Mouse (Mus musculus) neural tube, embryonic 15.5 days (tissue): ENCODE measurements around the gene Emc8. TPM values are rescaled to one million over a fixed set of nuclear protein-coding genes. Genes with fewer than 3 reads are reported as not detected.

Experiments
- ATAC-seq: fragments of 200-750 bp; cut with Nextera tagmentation; 2 replicates; pipeline ENCODE4 v1.8.0; 2017; ENCODE audit warnings: mild to moderate bottlenecking, moderate TSS enrichment, moderate library complexity; ENCODE audit not compliant: low FRiP score
- H3K27ac ChIP-seq: fragments of 300-500 bp; sonication (generic); replicated peaks from 2 replicates; pipeline ENCODE4 v1.5.1; 2015; ENCODE audit warnings: mild to moderate bottlenecking, inconsistent platforms
- H3K27me3 ChIP-seq: fragments of 300-500 bp; sonication (generic); replicated peaks from 2 replicates; pipeline ENCODE4 v1.6.1; 2015; ENCODE audit warnings: inconsistent platforms
- H3K36me3 ChIP-seq: fragments of 300-500 bp; sonication (generic); 2 replicates; pipeline ENCODE4 v1.6.1; 2015; ENCODE audit warnings: inconsistent platforms
- H3K4me1 ChIP-seq: fragments of 300-500 bp; sonication (generic); 2 replicates; pipeline ENCODE4 v1.6.1; 2015; ENCODE audit warnings: inconsistent platforms
- H3K4me2 ChIP-seq: fragments of 300-500 bp; sonication (generic); 2 replicates; pipeline ENCODE4 v1.6.1; 2015; ENCODE audit warnings: inconsistent platforms, mild to moderate bottlenecking, moderate library complexity
- H3K4me3 ChIP-seq: fragments of 300-500 bp; sonication (generic); replicated peaks from 2 replicates; pipeline ENCODE4 v1.5.1; 2015; ENCODE audit warnings: mild to moderate bottlenecking, inconsistent platforms
- H3K9ac ChIP-seq: fragments of 300-500 bp; sonication (generic); replicated peaks from 2 replicates; pipeline ENCODE4 v1.6.1; 2015; ENCODE audit warnings: mild to moderate bottlenecking, inconsistent platforms
- H3K9me3 ChIP-seq: fragments of 300-500 bp; sonication (generic); replicated peaks from 2 replicates; pipeline ENCODE4 v1.6.1; 2016; ENCODE audit warnings: inconsistent platforms
- WGBS: fragments of 180-500 bp; shearing (Covaris S2); methylation state at CpG from one replicate; pipeline ENCODE4 v1.1.7; 2015; ENCODE audit warnings: mixed read lengths; 5-methylcytosine and 5-hydroxymethylcytosine counted together
- polyA plus RNA-seq: library from polyadenylated mRNA; unstranded; fragments of >200 nt; fragmentation: Nextera tagmentation; extraction: Ambion mirVana; gene quantifications from 2 replicates; pipeline ENCODE4 v1.2.1, GENCODE M21; 2015

The Emc8 gene
- 108 and 143 TPM in 2 replicates for polyA plus RNA-seq

DNA sequence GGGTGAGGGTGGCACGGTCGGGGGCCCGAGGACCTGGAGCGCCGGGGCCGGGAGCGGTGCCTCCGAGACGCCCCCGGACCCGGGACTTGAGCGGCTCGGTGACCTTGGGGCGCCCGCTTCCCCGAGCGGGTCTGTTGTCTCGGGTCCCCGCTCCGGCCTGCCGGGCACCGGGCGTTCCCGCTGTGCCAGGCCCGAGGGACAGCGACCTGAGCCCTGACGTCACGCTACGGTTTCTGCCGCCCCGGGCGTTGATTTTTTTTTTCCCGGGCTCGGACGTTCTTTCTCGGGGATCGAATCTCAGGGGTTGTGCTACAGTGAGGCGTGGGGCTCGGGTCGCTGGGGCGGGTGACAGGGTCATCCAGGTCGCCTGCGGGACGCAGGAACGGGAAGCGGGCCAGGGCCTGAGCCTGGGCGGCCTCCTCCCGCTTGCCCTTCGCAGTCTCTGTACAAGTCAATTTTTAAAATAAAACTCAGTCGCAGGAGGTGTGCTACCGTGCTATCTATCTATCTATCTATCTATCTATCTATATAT lies at the start of gene Emc8:
Gene Emc8, minus strand, starts transcription at position 200 of the 532 bp plus-strand sequence.
- Histone ChIP-seq H3K27ac (peak within 1 kb of the TSS; percentile 89), H3K4me2 (peak within 1 kb of the TSS; percentile 84), H3K9ac (peak within 1 kb of the TSS; percentile 89), H3K27me3 (no peaks in the 10 kb centered on the region), H3K9me3 (no peaks in the 10 kb centered on the region), H3K36me3 (peaks cover 35% of the 10 kb centered on the region), H3K4me1 (peaks cover 70% of the 10 kb centered on the region), H3K4me3 (peak within 1 kb of the TSS; percentile 76)
- 0 out of 2 replicates have a peak, but pooled peaks have one; percentile 0 for ATAC-seq
- under 1% methylated on average over 41 of the region's 51 CpGs for WGBS

GRCm38 (mm10) chr8:120715996-120716680 lies 47.8 kb upstream of the Emc8 start:
- no peak for ATAC-seq
- Histone ChIP-seq H3K4me3 (no peak overlapping the region), H3K9me3 (no peaks in the 10 kb centered on the region), H3K27me3 (no peaks in the 10 kb centered on the region), H3K4me1 (no peaks in the 10 kb centered on the region), H3K36me3 (no peaks in the 10 kb centered on the region), H3K27ac (no peak overlapping the region), H3K4me2 (no peak overlapping the region), H3K9ac (no peak overlapping the region)
- WGBS, result 83% methylated on average over 15 of the region's 15 CpGs

DNA sequence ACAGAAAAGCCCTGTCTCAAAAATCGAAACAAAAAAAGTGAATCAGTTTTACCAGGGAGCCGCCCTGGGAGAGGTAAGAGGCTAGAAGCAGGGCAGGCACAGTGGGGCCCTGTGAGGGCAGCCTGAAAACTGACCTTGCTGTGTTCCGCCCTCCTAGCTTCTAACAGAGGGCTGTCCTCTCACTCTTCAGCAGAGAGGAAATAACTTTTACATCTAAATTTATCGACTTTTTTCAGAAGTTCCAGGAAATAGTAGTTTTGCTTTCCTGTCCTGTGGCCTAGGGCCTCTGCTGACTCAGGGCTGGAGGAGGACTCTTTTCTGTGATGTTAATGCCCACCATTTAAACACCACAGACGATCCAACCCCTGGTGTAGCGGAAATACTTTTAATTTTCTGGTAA lies 46.8 kb upstream of the Emc8 start:
- no peaks in the 10 kb centered on the region for H3K27me3 ChIP-seq
- H3K27ac ChIP-seq, result no peak overlapping the region
- no peak overlapping the region for H3K4me3 ChIP-seq
- H3K9me3 ChIP-seq, result no peaks in the 10 kb centered on the region
- H3K4me2 ChIP-seq, result no peak overlapping the region
- H3K36me3 ChIP-seq, result no peaks in the 10 kb centered on the region
- H3K9ac ChIP-seq, result no peak overlapping the region
- WGBS, result 82% methylated on average over 6 of the region's 6 CpGs
- H3K4me1 ChIP-seq, result no peaks in the 10 kb centered on the region
- no peak for ATAC-seq

DNA sequence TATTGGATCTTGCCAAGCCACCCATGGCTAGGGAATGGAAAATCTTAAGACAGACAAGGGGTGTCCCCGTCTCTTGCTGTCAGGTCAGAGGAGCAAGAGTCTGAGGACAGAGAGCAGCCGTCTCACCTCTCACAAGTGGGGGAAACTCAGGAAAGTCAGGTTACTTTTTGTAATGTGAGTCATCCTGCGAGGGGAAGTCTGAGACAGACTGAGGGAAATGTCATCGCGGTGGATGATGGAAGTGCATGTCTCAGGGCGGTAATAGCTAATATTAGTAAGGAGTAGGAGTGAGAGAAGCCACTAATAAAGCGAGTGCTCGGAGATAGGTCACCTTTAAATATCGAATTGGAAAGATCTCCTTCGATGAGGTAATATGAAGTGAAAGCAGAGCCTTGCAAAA lies 40.8 kb upstream of the Emc8 start:
- no peaks in the 10 kb centered on the region for H3K36me3 ChIP-seq
- 82% methylated on average over 10 of the region's 10 CpGs for WGBS
- H3K4me3 ChIP-seq, result no peak overlapping the region
- H3K27ac ChIP-seq, result no peak overlapping the region
- H3K4me1 ChIP-seq, result no peaks in the 10 kb centered on the region
- H3K9ac ChIP-seq, result no peak overlapping the region
- no peak overlapping the region for H3K4me2 ChIP-seq
- H3K27me3 ChIP-seq, result no peaks in the 10 kb centered on the region; the same call in 1 of the 2 replicates
- no peaks in the 10 kb centered on the region for H3K9me3 ChIP-seq
- ATAC-seq, result no peak

- no peaks in the 10 kb centered on the region for H3K9me3 ChIP-seq
- H3K4me1 ChIP-seq, result no peaks in the 10 kb centered on the region
- no peaks in the 10 kb centered on the region; the same call in 1 of the 2 replicates for H3K27me3 ChIP-seq
- no peak overlapping the region for H3K4me2 ChIP-seq
- no peaks in the 10 kb centered on the region for H3K36me3 ChIP-seq
- H3K9ac ChIP-seq, result no peak overlapping the region
- H3K27ac ChIP-seq, result no peak overlapping the region
- 81% methylated on average over 3 of the region's 3 CpGs for WGBS
- no peak overlapping the region for H3K4me3 ChIP-seq
- no peak for ATAC-seq
Measured at GRCm38 (mm10) chr8:120706193-120706592, 37.8 kb upstream of the Emc8 start.

DNA sequence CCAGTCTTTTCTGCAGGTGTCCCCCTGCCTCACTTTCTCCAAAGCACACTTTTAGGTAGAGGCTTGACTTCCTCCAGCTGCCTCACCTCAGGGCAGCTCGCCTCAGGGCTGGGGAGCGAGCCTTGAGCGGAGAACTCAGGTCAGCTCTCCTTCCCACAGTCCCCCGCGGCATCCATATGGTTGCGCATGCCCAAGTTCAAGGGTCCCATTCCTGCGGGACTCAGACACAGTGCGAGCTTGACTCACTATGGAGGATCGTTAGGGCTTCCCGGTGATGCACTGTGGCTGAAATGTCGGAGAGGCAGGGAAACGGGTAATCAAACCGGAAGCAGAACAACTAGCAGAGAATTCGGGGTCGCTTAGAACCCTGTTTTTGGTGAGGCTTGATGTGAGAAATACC lies 36.8 kb upstream of the Emc8 start:
- no peaks in the 10 kb centered on the region for H3K9me3 ChIP-seq
- no peak for ATAC-seq
- no peaks in the 10 kb centered on the region for H3K36me3 ChIP-seq
- H3K9ac ChIP-seq, result no peak overlapping the region
- H3K27me3 ChIP-seq, result no peaks in the 10 kb centered on the region; the same call in 1 of the 2 replicates
- H3K4me3 ChIP-seq, result no peak overlapping the region
- no peak overlapping the region for H3K27ac ChIP-seq
- no peaks in the 10 kb centered on the region for H3K4me1 ChIP-seq
- 72% methylated on average over 15 of the region's 15 CpGs for WGBS
- no peak overlapping the region for H3K4me2 ChIP-seq

DNA sequence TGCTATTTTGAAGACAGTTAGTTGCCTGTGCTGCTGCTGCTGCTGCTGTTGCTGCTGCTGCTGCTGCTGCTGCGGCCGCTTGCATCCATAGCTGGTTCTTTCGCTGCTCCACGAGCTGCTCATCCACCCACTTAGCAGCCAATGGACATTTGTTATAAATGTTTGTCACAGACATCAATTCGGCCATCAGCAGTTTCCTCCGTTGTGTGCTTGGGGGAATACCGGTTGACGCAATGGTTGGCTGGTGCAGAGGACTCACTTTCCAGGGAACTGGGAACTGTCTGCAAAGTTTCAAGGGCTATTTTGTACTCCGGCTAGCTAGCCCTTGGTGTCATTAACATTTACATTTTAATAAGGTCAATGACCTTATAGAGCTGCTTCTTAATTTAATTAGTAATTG lies 35.8 kb upstream of the Emc8 start:
- ATAC-seq, result no peak
- no peak overlapping the region for H3K27ac ChIP-seq
- H3K4me2 ChIP-seq, result no peak overlapping the region
- WGBS, result 22% methylated on average over 9 of the region's 9 CpGs
- H3K9me3 ChIP-seq, result no peaks in the 10 kb centered on the region
- H3K4me3 ChIP-seq, result no peak overlapping the region
- no peak overlapping the region for H3K9ac ChIP-seq
- H3K27me3 ChIP-seq, result no peaks in the 10 kb centered on the region; the same call in 1 of the 2 replicates
- no peaks in the 10 kb centered on the region for H3K36me3 ChIP-seq
- H3K4me1 ChIP-seq, result no peaks in the 10 kb centered on the region

- H3K9me3 ChIP-seq, result no peaks in the 10 kb centered on the region
- no peak overlapping the region for H3K27ac ChIP-seq
- H3K36me3 ChIP-seq, result no peaks in the 10 kb centered on the region
- no peaks in the 10 kb centered on the region for H3K4me1 ChIP-seq
- H3K4me2 ChIP-seq, result no peak overlapping the region
- 65% methylated on average over 19 of the region's 19 CpGs for WGBS
- H3K27me3 ChIP-seq, result no peaks in the 10 kb centered on the region; the same call in 1 of the 2 replicates
- H3K9ac ChIP-seq, result no peak overlapping the region
- H3K4me3 ChIP-seq, result no peak overlapping the region
- no peak for ATAC-seq
Measured at GRCm38 (mm10) chr8:120701758-120702465, 33.5 kb upstream of the Emc8 start.

DNA sequence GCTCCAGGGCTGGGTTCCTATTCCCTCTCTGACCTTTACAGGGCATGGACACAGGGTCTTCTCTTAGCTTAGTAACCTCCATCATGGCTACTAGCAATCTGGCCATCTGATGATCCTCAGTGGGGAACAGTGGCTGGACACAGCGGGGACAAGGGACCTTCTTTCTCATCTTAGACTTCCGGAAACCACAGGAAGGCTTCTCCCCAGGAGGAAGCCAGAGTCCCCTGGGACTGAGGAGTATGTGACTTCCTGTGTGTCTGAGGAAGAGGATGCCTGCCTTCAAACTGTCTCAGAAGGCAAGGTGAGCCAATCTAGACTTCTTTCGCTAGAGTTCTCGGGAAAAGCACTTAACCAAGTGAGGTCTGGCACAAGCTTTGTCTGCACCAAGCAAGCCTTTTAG lies 31.7 kb upstream of the Emc8 start:
- ATAC-seq, result no peak
- H3K4me3 ChIP-seq, result no peak overlapping the region
- no peaks in the 10 kb centered on the region for H3K27me3 ChIP-seq
- H3K4me2 ChIP-seq, result no peak overlapping the region
- H3K9ac ChIP-seq, result no peak overlapping the region
- 93% methylated on average over 4 of the region's 4 CpGs for WGBS
- H3K36me3 ChIP-seq, result no peaks in the 10 kb centered on the region
- peaks cover 9% of the 10 kb centered on the region; the same call in 1 of the 2 replicates for H3K4me1 ChIP-seq
- H3K27ac ChIP-seq, result no peak overlapping the region
- no peaks in the 10 kb centered on the region for H3K9me3 ChIP-seq

DNA sequence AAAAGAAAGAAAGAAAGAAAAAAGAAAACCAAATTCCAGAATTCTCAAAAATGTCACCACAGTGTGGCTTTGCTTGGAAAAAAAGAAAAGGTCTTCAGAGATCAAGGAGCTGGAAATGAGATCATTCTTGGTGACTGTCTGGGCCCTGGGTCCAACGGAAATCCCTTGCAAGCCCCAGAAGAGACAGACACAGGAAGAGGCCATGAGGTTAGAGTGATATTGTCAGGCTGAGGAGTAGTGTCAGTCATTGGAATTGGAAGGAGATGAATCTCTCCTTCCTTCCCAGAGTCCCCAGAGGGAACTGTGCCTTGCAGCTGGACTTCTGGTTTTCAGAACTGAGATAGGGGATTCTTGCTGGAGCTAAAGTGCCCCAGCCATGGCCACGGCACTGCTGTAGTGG lies 31.2 kb upstream of the Emc8 start:
- Histone ChIP-seq H3K27ac (no peak overlapping the region), H3K9ac (no peak overlapping the region), H3K4me3 (no peak overlapping the region), H3K9me3 (no peaks in the 10 kb centered on the region), H3K4me1 (peaks cover 9% of the 10 kb centered on the region; the same call in 1 of the 2 replicates), H3K4me2 (no peak overlapping the region), H3K27me3 (no peaks in the 10 kb centered on the region), H3K36me3 (no peaks in the 10 kb centered on the region)
- no peak for ATAC-seq
- 82% methylated on average over 2 of the region's 2 CpGs for WGBS

DNA sequence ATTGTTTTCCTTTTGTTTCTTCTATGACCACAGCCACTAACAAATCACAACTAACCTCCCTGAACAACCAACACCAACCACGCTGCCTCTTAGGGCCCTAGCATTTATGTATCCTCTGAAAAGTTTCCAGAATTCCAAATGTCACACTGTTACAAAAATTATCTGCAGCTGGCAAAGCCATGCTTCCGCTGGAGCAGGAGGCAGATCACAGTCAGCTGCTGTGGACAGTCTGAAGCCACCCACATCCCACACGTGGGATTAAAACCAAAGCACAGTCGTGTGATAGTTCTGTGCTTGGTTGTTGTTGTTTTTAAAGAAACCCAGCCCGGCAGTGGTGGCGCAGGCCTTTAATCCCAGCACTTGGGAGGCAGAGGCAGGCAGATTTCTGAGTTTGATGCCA lies 30.7 kb upstream of the Emc8 start:
- H3K27me3 ChIP-seq, result no peaks in the 10 kb centered on the region
- H3K27ac ChIP-seq, result no peak overlapping the region
- no peaks in the 10 kb centered on the region for H3K9me3 ChIP-seq
- WGBS, result 81% methylated on average over 6 of the region's 6 CpGs
- no peak for ATAC-seq
- H3K4me1 ChIP-seq, result peaks cover 9% of the 10 kb centered on the region; the same call in 1 of the 2 replicates
- H3K36me3 ChIP-seq, result no peaks in the 10 kb centered on the region
- no peak overlapping the region for H3K9ac ChIP-seq
- no peak overlapping the region for H3K4me2 ChIP-seq
- H3K4me3 ChIP-seq, result no peak overlapping the region

DNA sequence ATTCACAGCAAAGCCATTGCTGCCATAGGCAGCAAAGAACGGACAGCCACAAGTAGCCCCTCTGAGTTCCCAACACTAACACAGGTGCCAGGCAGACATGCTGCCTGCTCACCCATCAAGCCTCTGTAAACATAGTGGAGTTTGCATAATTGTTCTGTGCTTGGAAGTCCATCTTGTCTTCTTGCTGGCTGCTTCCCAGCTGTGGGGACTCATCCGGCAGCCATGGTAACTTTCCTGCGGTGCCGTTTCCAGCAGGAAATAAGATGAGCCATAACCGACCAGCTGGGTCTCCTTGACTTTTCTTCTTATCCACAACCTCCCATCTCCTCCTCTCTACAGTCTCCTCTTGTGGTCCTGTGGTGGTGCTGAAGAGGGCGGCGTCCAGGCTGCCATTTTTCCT lies 30.1 kb upstream of the Emc8 start:
- Histone ChIP-seq H3K4me2 (no peak overlapping the region), H3K27me3 (no peaks in the 10 kb centered on the region), H3K4me1 (peaks cover 9% of the 10 kb centered on the region; the same call in 1 of the 2 replicates), H3K9me3 (no peaks in the 10 kb centered on the region), H3K27ac (no peak overlapping the region), H3K36me3 (no peaks in the 10 kb centered on the region), H3K9ac (no peak overlapping the region), H3K4me3 (no peak overlapping the region)
- WGBS, result 76% methylated on average over 7 of the region's 7 CpGs
- no peak for ATAC-seq
